Mouse (Mus musculus): ENCODE results near the gene Cyp2c70. TPM values are rescaled to one million over a fixed set of nuclear protein-coding genes. Genes with fewer than 3 reads are reported as not detected.

Gene Cyp2c70
- total RNA-seq, 2 experiments from 2014 or later = 2.1 to 2.3 TPM

Other genes starting within 250 kb of the Cyp2c70 start
- gene Cyp2c37, start 194.9 kb downstream of the Cyp2c70 start, total RNA-seq (2021) = not detected
- not detected for gene Cyp2c54, start 113.5 kb downstream of the Cyp2c70 start, total RNA-seq (2021)
- gene Cyp2c50, start 97.6 kb downstream of the Cyp2c70 start, total RNA-seq (2021) = not detected
- 10 to 100 TPM; 13.1 to 14.3 TPM for gene Pdlim1, start 84.5 kb upstream of the Cyp2c70 start, total RNA-seq (2021)

All from layer of hippocampus, postnatal 25 days (tissue).